Mouse (Mus musculus) liver, embryonic 16.5 days (tissue): ENCODE measurements around the gene Fry. TPM values are rescaled to one million over a fixed set of nuclear protein-coding genes. Genes with fewer than 3 reads are reported as not detected.

Experiments
- ATAC-seq: fragments of 200-750 bp; cut with Nextera tagmentation; 2 replicates; pipeline ENCODE4 v1.8.0; 2017; ENCODE audit warnings: low read depth, mild to moderate bottlenecking, moderate number of reproducible peaks, moderate library complexity
- H3K27ac ChIP-seq: fragments of 300-500 bp; sonication (generic); 2 replicates; pipeline ENCODE4 v1.5.1; 2014; ENCODE audit warnings: mild to moderate bottlenecking, low read length
- H3K27me3 ChIP-seq: fragments of 300-500 bp; sonication (generic); 2 replicates; pipeline ENCODE4 v1.6.1; 2014; ENCODE audit warnings: low read depth, low read length, mixed read lengths; ENCODE audit not compliant: control insufficient read depth, insufficient read depth
- H3K36me3 ChIP-seq: fragments of 300-500 bp; sonication (generic); 2 replicates; pipeline ENCODE4 v1.6.1; 2014; ENCODE audit warnings: mild to moderate bottlenecking; ENCODE audit not compliant: control insufficient read depth, insufficient read depth
- H3K4me1 ChIP-seq: fragments of 300-500 bp; sonication (generic); 2 replicates; pipeline ENCODE4 v1.6.1; 2014; ENCODE audit warnings: low read depth, low read length, mixed read lengths; ENCODE audit not compliant: control insufficient read depth
- H3K4me2 ChIP-seq: fragments of 300-500 bp; sonication (generic); 2 replicates; pipeline ENCODE4 v1.6.1; 2014; ENCODE audit warnings: low read depth, low read length, mixed read lengths
- H3K4me3 ChIP-seq: fragments of 300-500 bp; sonication (generic); 2 replicates; pipeline ENCODE4 v1.5.1; 2014; ENCODE audit warnings: low read depth, mild to moderate bottlenecking, low read length
- H3K9ac ChIP-seq: fragments of 300-500 bp; sonication (generic); 2 replicates; pipeline ENCODE4 v1.6.1; 2014; ENCODE audit warnings: low read depth, low read length
- H3K9me3 ChIP-seq: fragments of 300-500 bp; sonication (generic); replicated peaks from 2 replicates; pipeline ENCODE4 v1.6.1; 2016; ENCODE audit warnings: low read length; ENCODE audit not compliant: control insufficient read depth
- WGBS: fragments of 180-500 bp; shearing (Covaris S2); extraction: QIAGEN DNeasy Blood & Tissue Kit; methylation state at CpG from one replicate; pipeline ENCODE4 v1.1.7; 2014; ENCODE audit not compliant: insufficient replicate concordance; 5-methylcytosine and 5-hydroxymethylcytosine counted together
- polyA plus RNA-seq: library from polyadenylated mRNA; unstranded; fragments of >200 nt; fragmentation: Nextera tagmentation; extraction: Ambion mirVana; gene quantifications from 2 replicates; pipeline ENCODE4 v1.2.1, GENCODE M21; 2015

Gene Fry
- 2.1 and 2.7 TPM in 2 replicates for polyA plus RNA-seq

- Histone ChIP-seq H3K36me3 (no peaks in the 10 kb centered on the region), H3K4me2 (peak within 1 kb of the TSS; percentile 85), H3K9me3 (0 out of 2 replicates have a peak, but pooled peaks cover 2% of the 10 kb centered on the region), H3K4me1 (peaks cover 12% of the 10 kb centered on the region), H3K27me3 (peaks cover 2% of the 10 kb centered on the region; the same call in 1 of the 2 replicates), H3K4me3 (peak within 1 kb of the TSS; percentile 75), H3K9ac (peak within 1 kb of the TSS; percentile 59), H3K27ac (peak within 1 kb of the TSS; percentile 52)
- WGBS: under 1% methylated on average over 56 of the region's 68 CpGs
- ATAC-seq: peak; percentile 99
These were observed at the start of gene Fry for GRCm38 (mm10) chr5:150118455-150119241. Gene Fry, plus strand, starts transcription at chr5:150118645.

- Histone ChIP-seq H3K36me3 (no peaks in the 10 kb centered on the region), H3K9ac (no peak overlapping the region), H3K27me3 (no peaks in the 10 kb centered on the region), H3K4me3 (no peak overlapping the region), H3K27ac (no peak overlapping the region), H3K4me1 (no peaks in the 10 kb centered on the region), H3K9me3 (no peaks in the 10 kb centered on the region), H3K4me2 (no peak overlapping the region)
- ATAC-seq: no peak
- 20% methylated on average over 10 of the region's 10 CpGs for WGBS
These were observed 48.4 kb upstream of the Fry start for GRCm38 (mm10) chr5:150070086-150070485.

- Histone ChIP-seq H3K9ac (no peak overlapping the region), H3K27me3 (no peaks in the 10 kb centered on the region), H3K4me2 (no peak overlapping the region), H3K4me3 (no peak overlapping the region), H3K4me1 (no peaks in the 10 kb centered on the region), H3K9me3 (no peaks in the 10 kb centered on the region), H3K27ac (no peak overlapping the region), H3K36me3 (no peaks in the 10 kb centered on the region)
- no peak for ATAC-seq
These were observed 46.7 kb upstream of the Fry start for GRCm38 (mm10) chr5:150071738-150072137.

GRCm38 (mm10) chr5:150079866-150080797 is 38.3 kb upstream of the Fry start:
- Histone ChIP-seq H3K9ac (no peak overlapping the region), H3K27me3 (no peaks in the 10 kb centered on the region), H3K36me3 (no peaks in the 10 kb centered on the region), H3K9me3 (no peaks in the 10 kb centered on the region), H3K27ac (no peak overlapping the region), H3K4me2 (no peak overlapping the region), H3K4me3 (no peak overlapping the region), H3K4me1 (no peaks in the 10 kb centered on the region)
- ATAC-seq: no peak
- WGBS: 32% methylated on average over 12 of the region's 12 CpGs

- Histone ChIP-seq H3K4me2 (no peak overlapping the region), H3K9me3 (no peaks in the 10 kb centered on the region), H3K9ac (no peak overlapping the region), H3K27ac (no peak overlapping the region), H3K27me3 (no peaks in the 10 kb centered on the region), H3K36me3 (no peaks in the 10 kb centered on the region), H3K4me1 (no peaks in the 10 kb centered on the region), H3K4me3 (no peak overlapping the region)
- WGBS: 65% methylated on average over 14 of the region's 14 CpGs
- ATAC-seq: no peak
These were observed 35.7 kb upstream of the Fry start for GRCm38 (mm10) chr5:150082696-150083095.

GRCm38 (mm10) chr5:150083190-150083589 is 35.3 kb upstream of the Fry start:
- H3K27ac ChIP-seq: no peak overlapping the region
- H3K4me3 ChIP-seq: no peak overlapping the region
- H3K9me3 ChIP-seq: no peaks in the 10 kb centered on the region
- no peak overlapping the region for H3K4me2 ChIP-seq
- no peak overlapping the region for H3K9ac ChIP-seq
- no peak for ATAC-seq
- WGBS: 45% methylated on average over 5 of the region's 5 CpGs
- no peaks in the 10 kb centered on the region for H3K36me3 ChIP-seq
- no peaks in the 10 kb centered on the region for H3K27me3 ChIP-seq
- no peaks in the 10 kb centered on the region for H3K4me1 ChIP-seq

GRCm38 (mm10) chr5:150097620-150098019 is 20.8 kb upstream of the Fry start:
- Histone ChIP-seq H3K27ac (no peak overlapping the region), H3K4me3 (no peak overlapping the region), H3K9ac (no peak overlapping the region), H3K4me1 (no peaks in the 10 kb centered on the region), H3K27me3 (no peaks in the 10 kb centered on the region), H3K9me3 (no peaks in the 10 kb centered on the region), H3K4me2 (no peak overlapping the region), H3K36me3 (no peaks in the 10 kb centered on the region)
- 5% methylated on average over 6 of the region's 6 CpGs for WGBS
- no peak for ATAC-seq

- ATAC-seq: no peak
- Histone ChIP-seq H3K4me3 (no peak overlapping the region), H3K27ac (no peak overlapping the region), H3K27me3 (no peaks in the 10 kb centered on the region), H3K9ac (no peak overlapping the region), H3K36me3 (no peaks in the 10 kb centered on the region), H3K9me3 (no peaks in the 10 kb centered on the region), H3K4me2 (no peak overlapping the region), H3K4me1 (no peaks in the 10 kb centered on the region)
- 82% methylated on average over 12 of the region's 12 CpGs for WGBS
These were observed 19.7 kb upstream of the Fry start for GRCm38 (mm10) chr5:150098754-150099153.

GRCm38 (mm10) chr5:150101789-150102188 is 16.7 kb upstream of the Fry start:
- Histone ChIP-seq H3K9ac (no peak overlapping the region), H3K4me3 (no peak overlapping the region), H3K36me3 (no peaks in the 10 kb centered on the region), H3K4me2 (no peak overlapping the region), H3K27ac (no peak overlapping the region), H3K9me3 (no peaks in the 10 kb centered on the region), H3K4me1 (no peaks in the 10 kb centered on the region), H3K27me3 (no peaks in the 10 kb centered on the region)
- no peak for ATAC-seq
- WGBS: 60% methylated on average over 11 of the region's 11 CpGs
